Mouse (Mus musculus): ENCODE measurements at regions not wholly inside any gene's neighbourhood (a gene's known extent, or its start where the extent isn't known, plus 50 kb on each side); places are given as distances from the start of the nearest gene placed in this dataset.

GRCm38 (mm10) chr8:127662776-127663499 is 599.2 kb downstream of the Pard3 start:
- TF ChIP-seq CTCF (IDR thresholded peaks at IDR 0.05; ENCODE audit: borderline replicate concordance, extremely low read depth, insufficient read depth, insufficient read length), result no peak
- TF ChIP-seq POLR2A (IDR thresholded peaks at IDR 0.05; ENCODE audit: borderline replicate concordance, extremely low read depth, insufficient read depth, insufficient read length, poor library complexity, severe bottlenecking), result no peak
- DNase-seq (ENCODE audit: low read depth), result no peak

- no peak for DNase-seq (ENCODE audit: low read depth)
- TF ChIP-seq CTCF (IDR thresholded peaks at IDR 0.05; ENCODE audit: borderline replicate concordance, extremely low read depth, insufficient read depth, insufficient read length), result no peak
- no peak for TF ChIP-seq POLR2A (IDR thresholded peaks at IDR 0.05; ENCODE audit: borderline replicate concordance, extremely low read depth, insufficient read depth, insufficient read length, poor library complexity, severe bottlenecking)
Measured at GRCm38 (mm10) chr8:127666606-127667005, 602.9 kb downstream of the Pard3 start.

GRCm38 (mm10) chr8:127668991-127669390 is 605.3 kb downstream of the Pard3 start:
- no peak for DNase-seq (ENCODE audit: low read depth)
- TF ChIP-seq CTCF (IDR thresholded peaks at IDR 0.05; ENCODE audit: borderline replicate concordance, extremely low read depth, insufficient read depth, insufficient read length) (no peak), POLR2A (IDR thresholded peaks at IDR 0.05; ENCODE audit: borderline replicate concordance, extremely low read depth, insufficient read depth, insufficient read length, poor library complexity, severe bottlenecking) (no peak)

GRCm38 (mm10) chr8:127674063-127674462 is 610.4 kb downstream of the Pard3 start:
- DNase-seq (ENCODE audit: low read depth), result no peak
- no peak for TF ChIP-seq CTCF (IDR thresholded peaks at IDR 0.05; ENCODE audit: borderline replicate concordance, extremely low read depth, insufficient read depth, insufficient read length)
- no peak for TF ChIP-seq POLR2A (IDR thresholded peaks at IDR 0.05; ENCODE audit: borderline replicate concordance, extremely low read depth, insufficient read depth, insufficient read length, poor library complexity, severe bottlenecking)

- TF ChIP-seq CTCF (IDR thresholded peaks at IDR 0.05; ENCODE audit: borderline replicate concordance, extremely low read depth, insufficient read depth, insufficient read length) (no peak), POLR2A (IDR thresholded peaks at IDR 0.05; ENCODE audit: borderline replicate concordance, extremely low read depth, insufficient read depth, insufficient read length, poor library complexity, severe bottlenecking) (no peak)
Measured at GRCm38 (mm10) chr8:127675377-127675776, 611.7 kb downstream of the Pard3 start.

GRCm38 (mm10) chr8:127680205-127680604 is 616.5 kb downstream of the Pard3 start:
- DNase-seq (ENCODE audit: low read depth), result no peak
- no peak for TF ChIP-seq POLR2A (IDR thresholded peaks at IDR 0.05; ENCODE audit: borderline replicate concordance, extremely low read depth, insufficient read depth, insufficient read length, poor library complexity, severe bottlenecking)
- TF ChIP-seq CTCF (IDR thresholded peaks at IDR 0.05; ENCODE audit: borderline replicate concordance, extremely low read depth, insufficient read depth, insufficient read length), result no peak

More at GRCm38 (mm10) chr8:127675377-127675776, 611.7 kb downstream of the Pard3 start:
- peak; percentile 38 for DNase-seq (ENCODE audit: low read depth)

- peak; percentile 86 for DNase-seq (ENCODE audit: low read depth)
- TF ChIP-seq CTCF (IDR thresholded peaks at IDR 0.05; ENCODE audit: borderline replicate concordance, extremely low read depth, insufficient read depth, insufficient read length) (no peak), POLR2A (IDR thresholded peaks at IDR 0.05; ENCODE audit: borderline replicate concordance, extremely low read depth, insufficient read depth, insufficient read length, poor library complexity, severe bottlenecking) (no peak)
Measured at GRCm38 (mm10) chr8:127684213-127684612, 620.5 kb downstream of the Pard3 start.

- TF ChIP-seq POLR2A (IDR thresholded peaks at IDR 0.05; ENCODE audit: borderline replicate concordance, extremely low read depth, insufficient read depth, insufficient read length, poor library complexity, severe bottlenecking), result no peak
- no peak for TF ChIP-seq CTCF (IDR thresholded peaks at IDR 0.05; ENCODE audit: borderline replicate concordance, extremely low read depth, insufficient read depth, insufficient read length)
- peak; percentile 77 for DNase-seq (ENCODE audit: low read depth)
Measured at GRCm38 (mm10) chr8:127690792-127691191, 627.1 kb downstream of the Pard3 start.

GRCm38 (mm10) chr8:127698404-127698803 is 634.7 kb downstream of the Pard3 start:
- DNase-seq (ENCODE audit: low read depth), result no peak
- TF ChIP-seq POLR2A (IDR thresholded peaks at IDR 0.05; ENCODE audit: borderline replicate concordance, extremely low read depth, insufficient read depth, insufficient read length, poor library complexity, severe bottlenecking) (no peak), CTCF (IDR thresholded peaks at IDR 0.05; ENCODE audit: borderline replicate concordance, extremely low read depth, insufficient read depth, insufficient read length) (no peak)

- DNase-seq (ENCODE audit: low read depth), result no peak
- TF ChIP-seq POLR2A (IDR thresholded peaks at IDR 0.05; ENCODE audit: borderline replicate concordance, extremely low read depth, insufficient read depth, insufficient read length, poor library complexity, severe bottlenecking), result no peak
- no peak for TF ChIP-seq CTCF (IDR thresholded peaks at IDR 0.05; ENCODE audit: borderline replicate concordance, extremely low read depth, insufficient read depth, insufficient read length)
Measured at GRCm38 (mm10) chr8:127704406-127704805, 640.7 kb downstream of the Pard3 start.

GRCm38 (mm10) chr8:127706051-127706835 is 642.5 kb downstream of the Pard3 start:
- TF ChIP-seq POLR2A (IDR thresholded peaks at IDR 0.05; ENCODE audit: borderline replicate concordance, extremely low read depth, insufficient read depth, insufficient read length, poor library complexity, severe bottlenecking) (no peak), CTCF (IDR thresholded peaks at IDR 0.05; ENCODE audit: borderline replicate concordance, extremely low read depth, insufficient read depth, insufficient read length) (no peak)
- DNase-seq (ENCODE audit: low read depth), result peak; percentile 95

Measured in brain, embryonic 14.5 days (tissue).